Mouse (Mus musculus) hindbrain, embryonic 11.5 days (tissue): Measurements from ENCODE around the gene Gm21972. TPM values are rescaled to one million over a fixed set of nuclear protein-coding genes. Genes with fewer than 3 reads are reported as not detected.

Experiments
- ATAC-seq: fragments of 200-750 bp; cut with Nextera tagmentation; 2 replicates; pipeline ENCODE4 v1.8.0; 2017; ENCODE audit warnings: mild to moderate bottlenecking, moderate TSS enrichment, moderate library complexity; ENCODE audit not compliant: low FRiP score
- DNase-seq: peaks from one replicate; pipeline ENCODE4 v3.0.0-alpha.2; 2015; ENCODE audit warnings: low spot score
- H3K27ac ChIP-seq: fragments of 300-500 bp; sonication (generic); 2 replicates; pipeline ENCODE4 v1.5.1; 2014; ENCODE audit warnings: mild to moderate bottlenecking, low read depth, low read length
- H3K27me3 ChIP-seq: fragments of 300-500 bp; sonication (generic); 2 replicates; pipeline ENCODE4 v1.6.1; 2014; ENCODE audit warnings: mild to moderate bottlenecking, low read length, moderate library complexity, mixed read lengths; ENCODE audit not compliant: control insufficient read depth, insufficient read depth
- H3K36me3 ChIP-seq: fragments of 300-500 bp; sonication (generic); 2 replicates; pipeline ENCODE4 v1.6.1; 2014; ENCODE audit warnings: mild to moderate bottlenecking, low read length, moderate library complexity, mixed read lengths; ENCODE audit not compliant: control insufficient read depth, insufficient read depth
- H3K4me1 ChIP-seq: fragments of 300-500 bp; sonication (generic); replicated peaks from 2 replicates; pipeline ENCODE4 v1.6.1; 2014; ENCODE audit warnings: low read length, mixed read lengths; ENCODE audit not compliant: control insufficient read depth, insufficient read depth
- H3K4me2 ChIP-seq: fragments of 300-500 bp; sonication (generic); replicated peaks from 2 replicates; pipeline ENCODE4 v1.6.1; 2014; ENCODE audit warnings: mild to moderate bottlenecking, low read depth, low read length
- H3K4me3 ChIP-seq: fragments of 300-500 bp; sonication (generic); 2 replicates; pipeline ENCODE4 v1.5.1; 2014; ENCODE audit warnings: low read depth, low read length
- H3K9ac ChIP-seq: fragments of 300-500 bp; sonication (generic); 2 replicates; pipeline ENCODE4 v1.6.1; 2014; ENCODE audit warnings: low read depth, low read length
- H3K9me3 ChIP-seq: fragments of 300-500 bp; sonication (generic); 2 replicates; pipeline ENCODE4 v1.6.1; 2016; ENCODE audit warnings: low read length; ENCODE audit not compliant: control insufficient read depth
- WGBS: fragments of 180-500 bp; shearing (Covaris S2); extraction: QIAGEN DNeasy Blood & Tissue Kit; methylation state at CpG from one replicate; pipeline ENCODE4 v1.1.7; 2014; 5-methylcytosine and 5-hydroxymethylcytosine counted together
- polyA plus RNA-seq: library from polyadenylated mRNA; unstranded; fragments of >200 nt; fragmentation: Nextera tagmentation; extraction: Ambion mirVana; gene quantifications from 2 replicates; pipeline ENCODE4 v1.2.1, GENCODE M21; 2014

Gm21972 gene
- polyA plus RNA-seq, 1 experiment from 2014 or later = not detected

GRCm38 (mm10) chr1:86154133-86154823 lies 20.8 kb downstream of the Gm21972 start, which contains the start of gene Armc9:
Gene Armc9, plus strand, starts transcription at chr1:86154780.
- Histone ChIP-seq H3K9ac (peak within 1 kb of the TSS; percentile 60), H3K9me3 (no peaks in the 10 kb centered on the region), H3K27ac (peak within 1 kb of the TSS; percentile 53), H3K27me3 (no peaks in the 10 kb centered on the region), H3K4me1 (peaks cover 4% of the 10 kb centered on the region; the same call in 1 of the 2 replicates), H3K4me2 (peak within 1 kb of the TSS; percentile 60), H3K4me3 (peak within 1 kb of the TSS; percentile 55), H3K36me3 (no peaks in the 10 kb centered on the region)
- 4% methylated on average over 40 of the region's 40 CpGs for WGBS
- ATAC-seq = peak; percentile 99
- peak; percentile 92 for DNase-seq

DNA sequence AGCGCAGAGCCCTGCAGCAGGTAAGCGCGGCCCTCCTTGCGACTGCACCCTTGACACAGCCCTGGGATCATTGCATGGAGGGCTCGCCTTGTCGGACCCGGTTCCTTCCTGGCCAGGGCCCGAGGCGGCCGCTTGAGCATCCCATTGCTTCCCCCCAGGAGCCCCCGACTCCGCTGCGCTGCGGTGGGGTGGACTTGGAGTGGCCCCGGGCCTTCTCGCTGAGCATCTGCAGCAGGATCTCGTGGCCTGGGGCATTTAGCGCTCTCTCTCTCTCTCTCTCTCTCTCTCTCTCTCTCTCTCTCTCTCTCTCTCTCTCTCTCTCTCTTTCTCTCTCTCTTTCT lies 21.4 kb downstream of the Gm21972 start:
- H3K27ac ChIP-seq = no peak overlapping the region
- H3K4me3 ChIP-seq = peak overlapping the region; percentile 55
- ATAC-seq = no peak
- H3K9ac ChIP-seq = peak overlapping the region; percentile 60
- peaks cover 4% of the 10 kb centered on the region; the same call in 1 of the 2 replicates for H3K4me1 ChIP-seq
- H3K9me3 ChIP-seq = no peaks in the 10 kb centered on the region
- no peak for DNase-seq
- under 1% methylated on average over 18 of the region's 18 CpGs for WGBS
- H3K36me3 ChIP-seq = no peaks in the 10 kb centered on the region
- no peaks in the 10 kb centered on the region for H3K27me3 ChIP-seq
- peak overlapping the region; percentile 60 for H3K4me2 ChIP-seq

DNA sequence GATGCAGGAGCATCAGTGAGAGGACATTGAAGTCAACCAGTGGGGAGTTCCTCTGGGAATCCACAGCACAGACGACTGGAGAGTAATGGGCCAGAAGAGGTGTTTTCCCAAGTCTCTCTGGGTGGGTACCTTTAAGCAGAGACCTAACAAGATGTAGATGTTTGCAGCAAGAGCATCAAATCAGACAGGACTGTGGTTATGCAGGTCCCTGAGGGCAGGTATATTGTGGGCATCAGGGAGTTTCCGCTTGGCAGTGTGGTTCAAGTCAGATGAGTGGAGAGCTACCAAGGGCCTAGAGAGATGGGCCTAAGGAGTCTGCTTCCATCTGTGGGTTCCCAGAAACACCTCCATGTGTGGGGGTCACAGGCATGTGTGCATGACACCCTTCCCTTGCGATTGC lies 22.6 kb downstream of the Gm21972 start:
- no peak overlapping the region for H3K4me2 ChIP-seq
- no peaks in the 10 kb centered on the region for H3K27me3 ChIP-seq
- 85% methylated on average over 3 of the region's 3 CpGs for WGBS
- H3K4me3 ChIP-seq = no peak overlapping the region
- H3K4me1 ChIP-seq = peaks cover 4% of the 10 kb centered on the region; the same call in 1 of the 2 replicates
- H3K36me3 ChIP-seq = no peaks in the 10 kb centered on the region
- no peak overlapping the region for H3K27ac ChIP-seq
- ATAC-seq = no peak
- H3K9ac ChIP-seq = no peak overlapping the region
- DNase-seq = no peak
- no peaks in the 10 kb centered on the region for H3K9me3 ChIP-seq

DNA sequence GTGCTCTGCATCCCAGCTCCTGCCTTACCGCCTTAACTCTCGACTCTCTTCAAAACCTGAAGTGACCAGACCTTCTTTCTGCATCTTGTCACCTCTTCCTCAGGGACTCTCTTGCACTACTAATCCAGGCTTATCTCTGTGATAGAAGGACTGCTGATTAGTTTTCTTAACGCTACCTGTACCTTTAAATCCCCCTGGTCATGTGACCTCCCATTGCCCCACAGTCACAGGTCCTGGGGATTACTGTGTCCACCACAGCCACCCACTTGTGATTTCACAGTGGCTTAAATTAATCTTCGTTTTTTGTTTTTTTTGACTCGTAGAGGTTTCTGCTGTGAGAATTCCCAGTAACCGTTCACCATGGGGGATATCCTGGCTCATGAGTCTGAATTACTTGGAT lies 23.2 kb downstream of the Gm21972 start:
- H3K9ac ChIP-seq = no peak overlapping the region
- H3K27ac ChIP-seq = no peak overlapping the region
- no peaks in the 10 kb centered on the region for H3K36me3 ChIP-seq
- no peak overlapping the region for H3K4me2 ChIP-seq
- 88% methylated on average over 6 of the region's 6 CpGs for WGBS
- ATAC-seq (no peak), DNase-seq (no peak)
- peaks cover 4% of the 10 kb centered on the region; the same call in 1 of the 2 replicates for H3K4me1 ChIP-seq
- no peaks in the 10 kb centered on the region for H3K9me3 ChIP-seq
- H3K27me3 ChIP-seq = no peaks in the 10 kb centered on the region
- no peak overlapping the region for H3K4me3 ChIP-seq

- Histone ChIP-seq H3K9me3 (no peaks in the 10 kb centered on the region), H3K36me3 (peaks cover 3% of the 10 kb centered on the region; the same call in 1 of the 2 replicates), H3K4me1 (peaks cover 4% of the 10 kb centered on the region; the same call in 1 of the 2 replicates), H3K27ac (no peak overlapping the region), H3K4me3 (no peak overlapping the region), H3K27me3 (no peaks in the 10 kb centered on the region), H3K4me2 (no peak overlapping the region), H3K9ac (no peak overlapping the region)
- no peak for ATAC-seq
- no peak for DNase-seq
- 88% methylated on average over 6 of the region's 6 CpGs for WGBS
Observed at GRCm38 (mm10) chr1:86160059-86160458, 26.6 kb downstream of the Gm21972 start.

DNA sequence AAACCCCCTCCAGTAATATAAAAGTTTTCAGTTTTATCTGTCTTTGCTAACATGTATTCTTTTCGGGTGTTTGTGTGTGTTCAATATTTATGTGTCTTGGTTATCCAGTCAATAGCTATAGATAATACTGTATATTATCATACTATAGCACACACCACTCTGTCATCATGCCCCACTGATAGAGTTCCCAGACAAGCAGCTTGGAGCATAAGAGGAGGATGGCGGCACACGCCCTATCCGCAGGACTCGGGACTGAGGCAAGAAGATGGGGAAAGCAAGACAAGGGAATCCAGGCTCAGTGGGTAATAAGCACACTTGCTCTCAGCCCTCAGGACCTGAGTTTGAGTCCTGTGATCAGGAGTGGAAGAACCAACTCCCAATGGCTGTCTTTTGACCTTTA lies 27.0 kb downstream of the Gm21972 start:
- Histone ChIP-seq H3K4me1 (no peaks in the 10 kb centered on the region), H3K4me2 (no peak overlapping the region), H3K36me3 (peaks cover 3% of the 10 kb centered on the region; the same call in 1 of the 2 replicates), H3K9ac (no peak overlapping the region), H3K27ac (no peak overlapping the region), H3K27me3 (no peaks in the 10 kb centered on the region), H3K4me3 (no peak overlapping the region), H3K9me3 (no peaks in the 10 kb centered on the region)
- DNase-seq (no peak), ATAC-seq (no peak)
- WGBS = 92% methylated on average over 5 of the region's 5 CpGs

- Histone ChIP-seq H3K36me3 (peaks cover 3% of the 10 kb centered on the region; the same call in 1 of the 2 replicates), H3K27ac (no peak overlapping the region), H3K4me2 (no peak overlapping the region), H3K4me1 (no peaks in the 10 kb centered on the region), H3K4me3 (no peak overlapping the region), H3K27me3 (no peaks in the 10 kb centered on the region), H3K9me3 (no peaks in the 10 kb centered on the region), H3K9ac (no peak overlapping the region)
- WGBS = 96% methylated on average over 5 of the region's 5 CpGs
- ATAC-seq (no peak), DNase-seq (no peak)
Observed at GRCm38 (mm10) chr1:86161061-86161460, 27.6 kb downstream of the Gm21972 start.

DNA sequence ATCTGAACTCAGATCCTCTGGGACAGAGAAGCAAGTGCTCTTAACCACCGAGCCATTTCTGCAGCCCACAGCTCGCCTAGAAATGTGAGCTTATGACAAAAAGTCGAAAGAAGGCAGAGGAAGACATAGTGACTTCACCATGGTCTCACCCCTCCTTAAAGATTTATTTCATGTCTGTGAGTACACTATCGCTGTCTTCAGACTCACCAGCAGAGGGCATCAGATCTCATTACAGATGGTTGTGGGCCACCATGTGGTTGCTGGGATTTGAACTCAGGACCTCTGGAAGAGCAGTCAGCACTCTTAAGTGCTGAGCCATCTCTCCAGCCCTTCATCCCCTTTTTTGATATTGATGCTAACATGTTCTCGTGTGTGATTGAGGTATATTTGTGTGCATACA lies 41.2 kb downstream of the Gm21972 start:
- Histone ChIP-seq H3K9me3 (no peaks in the 10 kb centered on the region), H3K4me2 (no peak overlapping the region), H3K4me1 (no peaks in the 10 kb centered on the region), H3K4me3 (no peak overlapping the region), H3K9ac (no peak overlapping the region), H3K27me3 (no peaks in the 10 kb centered on the region), H3K27ac (no peak overlapping the region), H3K36me3 (no peaks in the 10 kb centered on the region; the same call in 1 of the 2 replicates)
- ATAC-seq = no peak
- DNase-seq = no peak
- 97% methylated on average over 5 of the region's 5 CpGs for WGBS

GRCm38 (mm10) chr1:86176066-86176465 lies 42.6 kb downstream of the Gm21972 start:
- H3K4me1 ChIP-seq = no peaks in the 10 kb centered on the region
- H3K36me3 ChIP-seq = no peaks in the 10 kb centered on the region; the same call in 1 of the 2 replicates
- H3K4me2 ChIP-seq = no peak overlapping the region
- H3K9ac ChIP-seq = no peak overlapping the region
- WGBS = 57% methylated on average over 2 of the region's 2 CpGs
- DNase-seq (no peak), ATAC-seq (no peak)
- H3K9me3 ChIP-seq = no peaks in the 10 kb centered on the region
- no peak overlapping the region for H3K27ac ChIP-seq
- no peak overlapping the region for H3K4me3 ChIP-seq
- no peaks in the 10 kb centered on the region for H3K27me3 ChIP-seq
